Mouse (Mus musculus): ENCODE measurements around the gene Cmtm6.

- TF ChIP-seq GATA1 (IDR thresholded peaks at IDR 0.05; ENCODE audit: low read length) (no peak), TAL1 (IDR thresholded peaks at IDR 0.05; ENCODE audit: low read length) (no peak)
These were observed at the start of gene Cmtm6 for GRCm38 (mm10) chr9:114731011-114731755.

All from erythroblast, embryonic 14.5 days (primary cell).